Mouse (Mus musculus) kidney, adult 2 months (tissue): Measurements from ENCODE around the gene Cd8b1. TPM values are rescaled to one million over a fixed set of nuclear protein-coding genes. Genes with fewer than 3 reads are reported as not detected.

Experiments used
- DNase-seq: peaks from one replicate; pipeline ENCODE4 v3.0.0; 2021
- H3K27ac ChIP-seq: fragments of 200-500 bp; 2 replicates; pipeline ENCODE4 v1.5.1; 2012; ENCODE audit warnings: low read depth, low read length, control low read depth, inconsistent platforms; ENCODE audit not compliant: insufficient read depth
- H3K27me3 ChIP-seq: fragments of 200-500 bp; replicated peaks from 2 replicates; pipeline ENCODE4 v1.6.1; 2012; ENCODE audit warnings: mild to moderate bottlenecking, moderate library complexity, low read length, inconsistent platforms; ENCODE audit not compliant: control insufficient read depth, insufficient read depth
- H3K36me3 ChIP-seq: fragments of 200-500 bp; 2 replicates; pipeline ENCODE4 v1.6.1; 2012; ENCODE audit warnings: mild to moderate bottlenecking, moderate library complexity, low read length, inconsistent platforms; ENCODE audit not compliant: control insufficient read depth, insufficient read depth
- H3K4me1 ChIP-seq: fragments of 200-500 bp; 2 replicates; pipeline ENCODE4 v1.6.1; 2011; ENCODE audit warnings: low read length; ENCODE audit not compliant: control insufficient read depth, insufficient read depth
- H3K4me3 ChIP-seq: fragments of 200-500 bp; 2 replicates; pipeline ENCODE4 v1.5.1; 2011; ENCODE audit warnings: mild to moderate bottlenecking, low read depth, low read length, control low read depth; ENCODE audit not compliant: insufficient read depth
- CTCF ChIP-seq: fragments of 200-500 bp; conservative IDR thresholded peaks from 2 replicates; pipeline ENCODE4 v1.5.1; 2011; ENCODE audit warnings: low read depth, mild to moderate bottlenecking, control low read depth, low read length, moderate library complexity, mixed read lengths; ENCODE audit not compliant: insufficient read depth, insufficient read length
- POLR2A ChIP-seq: fragments of 200-500 bp; IDR thresholded peaks from one replicate; pipeline ENCODE4 v1.6.1; 2011; ENCODE audit warnings: low read depth, low read length, control low read depth
- WGBS: fragments of 180-500 bp; shearing (Covaris S2); methylation state at CpG from one replicate; pipeline ENCODE4 v1.1.7; 2018; 5-methylcytosine and 5-hydroxymethylcytosine counted together
- polyA plus RNA-seq: library from polyadenylated mRNA; depleted of rRNA; stranded (reverse); fragments of >200 nt; gene quantifications from 2 replicates; pipeline ENCODE4 v1.2.3, GENCODE M21; 2012; rRNA removed

The Cd8b1 gene
- polyA plus RNA-seq = 0.14 and 5.7 TPM in 2 replicates

- Histone ChIP-seq H3K36me3 (no peaks in the 10 kb centered on the region), H3K27me3 (no peaks in the 10 kb centered on the region), H3K27ac (no peak within 1 kb of the TSS), H3K4me1 (no peaks in the 10 kb centered on the region), H3K4me3 (no peak within 1 kb of the TSS)
- TF ChIP-seq POLR2A (no peak), CTCF (no peak)
- 82% methylated on average over 7 of the region's 7 CpGs for WGBS
- DNase-seq = no peak
Observed at GRCm38 (mm10) chr6:71322491-71322921, at the start of gene Cd8b1. Gene Cd8b1 (plus strand): TSS chr6:71322788.

- DNase-seq = no peak
- WGBS = 71% methylated on average over 1 of the region's 1 CpGs
- TF ChIP-seq POLR2A = no peak
- TF ChIP-seq CTCF = no peak
- H3K4me3 ChIP-seq = no peak overlapping the region
- H3K27ac ChIP-seq = no peak overlapping the region
- H3K4me1 ChIP-seq = peaks cover 16% of the 10 kb centered on the region; the same call in 1 of the 2 replicates
- H3K36me3 ChIP-seq = no peaks in the 10 kb centered on the region
- no peaks in the 10 kb centered on the region for H3K27me3 ChIP-seq
Observed at GRCm38 (mm10) chr6:71273715-71274114, 48.9 kb upstream of the Cd8b1 start.

- H3K27me3 ChIP-seq = no peaks in the 10 kb centered on the region
- WGBS = 93% methylated on average over 1 of the region's 1 CpGs
- DNase-seq = no peak
- H3K36me3 ChIP-seq = no peaks in the 10 kb centered on the region
- peaks cover 15% of the 10 kb centered on the region; the same call in 1 of the 2 replicates for H3K4me1 ChIP-seq
- TF ChIP-seq POLR2A = no peak
- TF ChIP-seq CTCF = no peak
- H3K4me3 ChIP-seq = no peak overlapping the region
- H3K27ac ChIP-seq = no peak overlapping the region
Observed at GRCm38 (mm10) chr6:71274621-71275020, 48.0 kb upstream of the Cd8b1 start.

GRCm38 (mm10) chr6:71279418-71279817 is 43.2 kb upstream of the Cd8b1 start:
- no peaks in the 10 kb centered on the region for H3K27me3 ChIP-seq
- TF ChIP-seq CTCF = no peak
- TF ChIP-seq POLR2A = no peak

GRCm38 (mm10) chr6:71293509-71293908 is 29.1 kb upstream of the Cd8b1 start:
- Histone ChIP-seq H3K36me3 (no peaks in the 10 kb centered on the region), H3K4me1 (no peaks in the 10 kb centered on the region), H3K27me3 (no peaks in the 10 kb centered on the region), H3K27ac (no peak overlapping the region), H3K4me3 (no peak overlapping the region)
- no peak for DNase-seq
- TF ChIP-seq POLR2A (no peak), CTCF (no peak)
- 87% methylated on average over 14 of the region's 14 CpGs for WGBS

More at GRCm38 (mm10) chr6:71279418-71279817, 43.2 kb upstream of the Cd8b1 start:
- no peak for DNase-seq
- Histone ChIP-seq H3K27ac (no peak overlapping the region), H3K36me3 (peaks cover 5% of the 10 kb centered on the region), H3K4me1 (peaks cover 1% of the 10 kb centered on the region; the same call in 1 of the 2 replicates), H3K4me3 (no peak overlapping the region)
- 36% methylated on average over 1 of the region's 1 CpGs for WGBS

- WGBS = 79% methylated on average over 6 of the region's 6 CpGs
- no peaks in the 10 kb centered on the region for H3K27me3 ChIP-seq
Observed at GRCm38 (mm10) chr6:71295303-71295702, 27.3 kb upstream of the Cd8b1 start.

GRCm38 (mm10) chr6:71298051-71298450 is 24.5 kb upstream of the Cd8b1 start:
- DNase-seq = no peak
- WGBS = 72% methylated on average over 2 of the region's 2 CpGs
- no peak for TF ChIP-seq POLR2A
- TF ChIP-seq CTCF = no peak
- no peak overlapping the region for H3K27ac ChIP-seq
- H3K27me3 ChIP-seq = no peaks in the 10 kb centered on the region
- H3K4me1 ChIP-seq = no peaks in the 10 kb centered on the region
- no peaks in the 10 kb centered on the region for H3K36me3 ChIP-seq
- H3K4me3 ChIP-seq = no peak overlapping the region

More at GRCm38 (mm10) chr6:71295303-71295702, 27.3 kb upstream of the Cd8b1 start:
- no peaks in the 10 kb centered on the region for H3K4me1 ChIP-seq
- no peak overlapping the region for H3K4me3 ChIP-seq
- TF ChIP-seq CTCF (no peak), POLR2A (no peak)
- no peaks in the 10 kb centered on the region for H3K36me3 ChIP-seq
- H3K27ac ChIP-seq = no peak overlapping the region
- DNase-seq = no peak
